Mouse (Mus musculus) thymus, adult 2 months (tissue): ENCODE data around the gene Tubgcp2. TPM values are rescaled to one million over a fixed set of nuclear protein-coding genes. Genes with fewer than 3 reads are reported as not detected.

Experiments used
- DNase-seq: peaks from one replicate; pipeline ENCODE4 v3.0.0; 2021
- H3K27ac ChIP-seq: fragments of 200-500 bp; 2 replicates; pipeline ENCODE4 v1.5.1; 2012; ENCODE audit warnings: low read length, control low read depth; ENCODE audit not compliant: control insufficient read depth, insufficient read depth
- H3K27me3 ChIP-seq: fragments of 200-500 bp; 2 replicates; pipeline ENCODE4 v1.6.1; 2012; ENCODE audit warnings: mild to moderate bottlenecking, low read length, moderate library complexity, mixed read lengths; ENCODE audit not compliant: control insufficient read depth, insufficient read depth
- H3K36me3 ChIP-seq: fragments of 200-500 bp; 2 replicates; pipeline ENCODE4 v1.6.1; 2012; ENCODE audit warnings: mild to moderate bottlenecking, low read length, moderate library complexity; ENCODE audit not compliant: control insufficient read depth, insufficient read depth
- H3K4me1 ChIP-seq: fragments of 200-500 bp; replicated peaks from 2 replicates; pipeline ENCODE4 v1.6.1; 2012; ENCODE audit warnings: low read length; ENCODE audit not compliant: control insufficient read depth, insufficient read depth
- H3K4me3 ChIP-seq: fragments of 200-500 bp; 2 replicates; pipeline ENCODE4 v1.5.1; 2012; ENCODE audit warnings: mild to moderate bottlenecking, low read length, control low read depth, moderate library complexity; ENCODE audit not compliant: control insufficient read depth, insufficient read depth
- CTCF ChIP-seq: fragments of 200-500 bp; IDR thresholded peaks from 2 replicates; pipeline ENCODE4 v1.5.1; 2012; ENCODE audit warnings: mild to moderate bottlenecking, control low read depth, low read length, moderate library complexity, borderline replicate concordance; ENCODE audit not compliant: control insufficient read depth, poor library complexity, insufficient read depth; ENCODE audit errors: extremely low read depth
- POLR2A ChIP-seq: fragments of 200-500 bp; IDR thresholded peaks from 2 replicates; pipeline ENCODE4 v1.6.1; 2012; ENCODE audit warnings: mild to moderate bottlenecking, low read length, control low read depth, moderate library complexity; ENCODE audit not compliant: control insufficient read depth, poor library complexity, insufficient read depth; ENCODE audit errors: extremely low read depth
- WGBS: fragments of 180-500 bp; shearing (Covaris S2); methylation state at CpG from one replicate; pipeline ENCODE4 v1.1.7; 2018; 5-methylcytosine and 5-hydroxymethylcytosine counted together
- polyA plus RNA-seq: library from polyadenylated mRNA; depleted of rRNA; stranded (reverse); fragments of >200 nt; gene quantifications from 2 replicates; pipeline ENCODE4 v1.2.3, GENCODE M21; 2012

The Tubgcp2 gene
- polyA plus RNA-seq, 1 experiment = 39.7 TPM

GRCm38 (mm10) chr7:140032366-140032765 lies 4.1 kb downstream of the Tubgcp2 start:
- Histone ChIP-seq H3K27me3 (no peaks in the 10 kb centered on the region), H3K4me1 (peaks cover 9% of the 10 kb centered on the region), H3K27ac (no peak overlapping the region), H3K36me3 (peaks cover 31% of the 10 kb centered on the region), H3K4me3 (no peak overlapping the region)
- TF ChIP-seq POLR2A (no peak), CTCF (no peak)
- WGBS = 97% methylated on average over 10 of the region's 10 CpGs
- DNase-seq = no peak

GRCm38 (mm10) chr7:140031771-140032170 lies 4.7 kb downstream of the Tubgcp2 start:
- no peak for DNase-seq
- H3K27me3 ChIP-seq = no peaks in the 10 kb centered on the region
- no peak overlapping the region for H3K4me3 ChIP-seq
- WGBS = 98% methylated on average over 12 of the region's 12 CpGs
- H3K36me3 ChIP-seq = peaks cover 31% of the 10 kb centered on the region
- no peak for TF ChIP-seq POLR2A
- no peak for TF ChIP-seq CTCF
- H3K27ac ChIP-seq = no peak overlapping the region
- H3K4me1 ChIP-seq = peaks cover 3% of the 10 kb centered on the region

GRCm38 (mm10) chr7:140011336-140011735 lies 25.1 kb downstream of the Tubgcp2 start:
- Histone ChIP-seq H3K36me3 (peaks cover 7% of the 10 kb centered on the region), H3K4me1 (no peaks in the 10 kb centered on the region), H3K27me3 (no peaks in the 10 kb centered on the region), H3K4me3 (no peak overlapping the region), H3K27ac (no peak overlapping the region)
- no peak for DNase-seq
- TF ChIP-seq CTCF (no peak), POLR2A (no peak)
- 98% methylated on average over 17 of the region's 17 CpGs for WGBS

DNA sequence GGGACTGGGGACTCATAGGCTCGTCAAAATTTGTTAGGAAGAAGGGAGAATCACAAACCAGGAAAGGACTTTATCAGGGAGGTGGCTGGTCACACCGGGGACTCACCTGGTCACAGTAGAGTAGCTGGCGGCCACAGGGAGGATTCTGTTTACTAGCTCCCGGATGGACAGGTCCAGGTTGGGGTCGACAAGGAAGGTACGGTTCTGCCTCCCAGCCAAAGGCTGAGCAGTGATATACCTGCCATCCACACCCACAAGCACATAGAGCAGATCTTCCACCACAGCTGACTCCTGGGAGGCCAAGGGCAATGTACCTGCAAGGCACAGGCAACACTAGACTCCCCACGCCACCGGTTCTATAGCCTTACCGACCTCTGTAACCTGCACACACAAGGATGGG lies 28.7 kb downstream of the Tubgcp2 start:
- no peak for TF ChIP-seq POLR2A
- no peak for TF ChIP-seq CTCF
- no peak for DNase-seq
- H3K36me3 ChIP-seq = peaks cover 18% of the 10 kb centered on the region
- WGBS = 98% methylated on average over 9 of the region's 9 CpGs
- no peak overlapping the region for H3K4me3 ChIP-seq
- H3K27ac ChIP-seq = no peak overlapping the region
- H3K4me1 ChIP-seq = no peaks in the 10 kb centered on the region
- H3K27me3 ChIP-seq = no peaks in the 10 kb centered on the region

- Histone ChIP-seq H3K27me3 (no peaks in the 10 kb centered on the region), H3K36me3 (peaks cover 18% of the 10 kb centered on the region), H3K27ac (no peak overlapping the region), H3K4me1 (no peaks in the 10 kb centered on the region), H3K4me3 (no peak overlapping the region)
- 95% methylated on average over 9 of the region's 9 CpGs for WGBS
- no peak for DNase-seq
- no peak for TF ChIP-seq POLR2A
These were observed 29.4 kb downstream of the Tubgcp2 start for GRCm38 (mm10) chr7:140006861-140007611.

- H3K36me3 ChIP-seq = peaks cover 28% of the 10 kb centered on the region
- no peaks in the 10 kb centered on the region for H3K4me1 ChIP-seq
- no peak overlapping the region for H3K4me3 ChIP-seq
- no peak overlapping the region for H3K27ac ChIP-seq
- H3K27me3 ChIP-seq = no peaks in the 10 kb centered on the region
- WGBS = 97% methylated on average over 8 of the region's 8 CpGs
- TF ChIP-seq POLR2A (no peak), CTCF (no peak)
- DNase-seq = no peak
These were observed 31.8 kb downstream of the Tubgcp2 start for GRCm38 (mm10) chr7:140004666-140005065.
